Comparison of ENCODE assay signal across 11 mouse cellular contexts in genomic region chr11:68089885-68090592, GRCm38 (mm10).
DNase-seq lines count a peak whose midpoint lies in the region; ATAC-seq and TF ChIP-seq lines count a peak whose summit lies in the region.
"Had no signal": no experiment of that assay in that cellular context is flagged by ENCODE, and none has a peak within 500 bp of the region (broad histone marks: within the 10 kb centered on the region; RNA-seq: fewer than 3 reads in every experiment).

No protein-coding gene starts in this region.

- peak overlapping the region; percentile 35 for H3K4me2 ChIP-seq in heart, embryonic 12.5 days
- peak overlapping the region; percentile 21; the same call in 1 of the 2 replicates for H3K4me2 ChIP-seq in limb, embryonic 14.5 days (replicated peaks; ENCODE audit: low read depth, low read length, severe bottlenecking)

- 30% methylated on average over 13 of the region's 13 CpGs for WGBS in heart, embryonic 12.5 days
- WGBS in limb, embryonic 14.5 days: 39% methylated on average over 13 of the region's 13 CpGs

- intact Hi-C loops in heart, postnatal 10 days (cut with DNase I): loop anchor here (5.0 kb wide), 1 partner anchor 107 kb away; no protein-coding TSS in a partner anchor

- H3K4me3 ChIP-seq in heart, embryonic 12.5 days: no peak overlapping the region
- no peak overlapping the region for H3K4me3 ChIP-seq in limb, embryonic 14.5 days (replicated peaks; ENCODE audit: low read length)
- H3K4me3 ChIP-seq: layer of hippocampus, adult 2 months had no signal

- H3K4me1 ChIP-seq in heart, embryonic 12.5 days (replicated peaks): peaks cover 10% of the 10 kb centered on the region
- peaks cover 15% of the 10 kb centered on the region for H3K4me1 ChIP-seq in limb, embryonic 14.5 days (ENCODE audit: control insufficient read depth, insufficient read depth, low read length)

- no peak for ATAC-seq in heart, embryonic 12.5 days (ENCODE audit: insufficient number of reproducible peaks, low FRiP score)
- peak; percentile 74 for ATAC-seq in limb, embryonic 14.5 days (ENCODE audit: low FRiP score, low read depth)
- no peak for ATAC-seq in megakaryocyte, adult 5-6 weeks (ENCODE audit: poor library complexity, severe bottlenecking)

- H3K27me3 ChIP-seq in heart, embryonic 12.5 days (replicated peaks): no peaks in the 10 kb centered on the region
- no peaks in the 10 kb centered on the region for H3K27me3 ChIP-seq in limb, embryonic 14.5 days (ENCODE audit: control insufficient read depth, insufficient read depth, low read length)
- H3K27me3 ChIP-seq: CH12.LX had no signal

- DNase-seq in heart, postnatal 10 days: no peak
- DNase-seq in thymus, postnatal 4 days: peak; percentile 17
- DNase-seq in thymus, postnatal 0 days (ENCODE audit: low spot score): no peak
- peak; percentile 53 for DNase-seq in limb, embryonic 14.5 days (ENCODE audit: low spot score)
- no peak for DNase-seq in adrenal gland, postnatal 10 days
- no peak for DNase-seq in layer of hippocampus, postnatal 10 days (ENCODE audit: low spot score in 2 of 2)
- DNase-seq: adrenal gland, postnatal 25 days had no signal

- no peaks in the 10 kb centered on the region for H3K36me3 ChIP-seq in heart, embryonic 12.5 days
- H3K36me3 ChIP-seq in limb, embryonic 14.5 days (ENCODE audit: control insufficient read depth, insufficient read depth, low read length): no peaks in the 10 kb centered on the region

- H3K9me3 ChIP-seq in heart, embryonic 12.5 days (replicated peaks): no peaks in the 10 kb centered on the region
- H3K9me3 ChIP-seq in limb, embryonic 14.5 days (ENCODE audit: control insufficient read depth, low read length): no peaks in the 10 kb centered on the region

- no peak overlapping the region for H3K27ac ChIP-seq in heart, embryonic 12.5 days (ENCODE audit: poor library complexity, severe bottlenecking)
- no peak overlapping the region; the same call in 1 of the 2 replicates for H3K27ac ChIP-seq in limb, embryonic 14.5 days (replicated peaks; ENCODE audit: low read depth, low read length)

- no peak for TF ChIP-seq POLR2A in limb, embryonic 14.5 days (IDR thresholded peaks at IDR 0.05; ENCODE audit: borderline replicate concordance, extremely low read depth, insufficient read depth, insufficient read length)

- no peak overlapping the region for H3K9ac ChIP-seq in heart, embryonic 12.5 days
- no peak overlapping the region for H3K9ac ChIP-seq in limb, embryonic 14.5 days (ENCODE audit: low read depth, low read length, severe bottlenecking)

Comparison
In these comparisons a context has a peak if more than half of its experiments do, and no peak if none do; other contexts are left out.
1. DNase-seq: peak in thymus, postnatal 4 days (single experiment) and limb, embryonic 14.5 days (single experiment); none in heart, postnatal 10 days (0 of 2), thymus, postnatal 0 days (single experiment), adrenal gland, postnatal 10 days (single experiment) and layer of hippocampus, postnatal 10 days (0 of 2).